Mouse (Mus musculus) layer of hippocampus, adult 8-10 months (tissue): ENCODE measurements at regions not wholly inside any gene's neighbourhood (a gene's known extent, or its start where the extent isn't known, plus 50 kb on each side); places are given as distances from the start of the nearest gene placed in this dataset.

Experiments used
- DNase-seq, 2 experiments: peaks; one replicate each; pipeline ENCODE4 v3.0.0; 2022; ENCODE audit warnings: low spot score in 2 of 2

GRCm38 (mm10) chr8:67143479-67143878, 283.5 kb downstream of the Naf1 start:
- no peak for DNase-seq

GRCm38 (mm10) chr8:67181741-67182140, 321.7 kb downstream of the Naf1 start:
- peak; percentile 22 to 23 for DNase-seq

DNA sequence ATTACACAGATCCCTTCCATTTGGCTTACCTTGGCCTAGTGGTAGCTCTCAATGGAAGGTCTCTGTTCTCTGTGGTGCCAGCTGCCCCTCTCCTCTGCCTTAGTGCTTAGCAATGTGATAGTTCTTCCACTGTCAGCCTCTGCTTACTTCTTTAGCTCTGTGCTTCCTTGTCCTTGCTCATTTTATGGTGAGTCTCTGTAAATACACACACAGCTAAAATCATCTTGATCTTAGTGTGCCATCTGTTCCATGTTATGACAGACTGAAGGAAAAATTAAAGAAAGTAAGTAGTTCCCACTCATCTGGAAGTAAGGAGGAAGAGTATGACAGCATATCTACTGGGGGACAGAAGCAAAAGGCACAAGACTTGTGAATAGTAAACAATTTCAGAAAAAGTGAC, 324.4 kb upstream of the Nat3 start:
- no peak for DNase-seq

DNA sequence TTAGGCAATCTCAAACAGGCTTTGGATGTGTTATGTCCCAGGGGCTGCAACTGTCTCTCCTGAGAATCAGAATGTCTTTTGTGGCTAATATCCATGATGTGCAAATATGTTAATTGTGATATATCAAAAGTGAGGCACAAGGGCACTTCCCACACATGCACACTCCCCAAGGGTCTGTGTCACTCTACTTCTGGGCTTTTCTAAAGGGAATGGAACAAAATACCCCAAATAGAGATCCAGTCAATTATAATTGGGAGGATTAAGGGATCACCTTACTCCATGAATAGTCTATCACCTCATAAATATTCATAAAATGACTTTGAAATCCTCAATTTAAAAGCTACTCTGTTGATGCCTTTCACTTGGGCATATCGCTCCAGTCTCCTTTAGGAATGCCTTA, 317.6 kb upstream of the Nat3 start:
- no peak for DNase-seq

GRCm38 (mm10) chr8:67231921-67232701, 291.5 kb upstream of the Nat3 start:
- no peak for DNase-seq

DNA sequence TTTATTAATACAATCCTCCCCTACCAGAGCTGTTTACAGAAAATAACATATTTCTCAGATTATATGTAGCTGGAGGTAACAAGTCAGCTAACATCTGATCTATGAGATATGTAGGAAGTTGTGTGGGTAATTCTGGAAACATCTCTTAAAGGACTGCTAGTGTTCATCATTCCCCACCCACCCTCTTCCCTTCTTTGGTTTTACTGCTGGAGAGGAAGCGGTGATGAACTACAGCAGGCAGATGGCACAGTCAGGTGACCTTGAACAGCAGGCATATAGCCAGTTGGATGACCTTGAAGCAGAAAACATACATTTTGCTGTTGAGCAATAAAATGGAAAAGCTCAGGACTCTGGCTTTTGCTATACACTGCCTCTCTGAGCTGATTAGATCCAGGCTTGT, 284.7 kb upstream of the Nat3 start:
- DNase-seq: peak; percentile 2 to 6

GRCm38 (mm10) chr8:67278759-67279158, 244.9 kb upstream of the Nat3 start:
- no peak for DNase-seq

DNA sequence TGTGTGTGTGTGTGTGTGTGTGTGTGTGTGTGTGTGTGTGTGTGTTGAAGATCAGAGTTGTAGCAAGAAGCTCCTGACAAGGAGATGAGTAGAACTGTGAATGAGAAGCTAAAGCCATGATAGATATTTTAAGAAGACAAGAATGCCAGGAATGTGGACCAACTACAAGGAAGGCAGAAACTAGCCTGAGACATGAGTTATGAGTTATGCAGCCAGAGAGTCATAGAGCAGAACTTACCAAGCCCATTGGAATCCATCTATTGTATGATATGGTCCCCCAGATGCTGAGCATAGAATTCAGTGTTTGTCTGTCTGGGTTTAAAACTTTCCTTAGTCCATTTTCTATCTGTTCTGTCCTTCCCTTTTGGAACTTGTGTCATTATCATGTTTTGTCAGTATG, 244.2 kb upstream of the Nat3 start:
- no peak for DNase-seq

GRCm38 (mm10) chr8:67310494-67310893, 213.2 kb upstream of the Nat3 start:
- no peak for DNase-seq

- DNase-seq: no peak
These were observed 206.3 kb upstream of the Nat3 start for GRCm38 (mm10) chr8:67317371-67317770.

DNA sequence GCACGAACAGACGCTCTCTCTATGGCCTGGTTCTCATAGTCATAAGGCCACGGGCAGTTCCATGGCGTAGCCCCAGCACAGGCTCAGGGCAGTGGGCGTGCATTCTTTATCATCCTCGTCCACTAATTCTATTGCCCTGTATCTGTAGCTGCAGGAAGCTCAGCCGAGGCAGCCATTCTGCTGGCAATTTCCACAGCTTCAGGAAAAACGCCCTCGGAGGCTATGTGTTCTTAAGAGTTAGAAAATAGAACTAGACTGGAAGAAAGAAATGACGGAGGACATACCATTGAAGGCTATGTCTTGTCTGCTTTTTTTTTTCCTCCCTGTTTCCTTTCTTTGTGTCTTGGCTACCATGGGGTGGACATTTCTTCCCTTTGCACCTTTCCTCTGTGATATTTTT, 205.0 kb upstream of the Nat3 start:
- DNase-seq: no peak

- no peak for DNase-seq
These were observed 203.1 kb upstream of the Nat3 start for GRCm38 (mm10) chr8:67320535-67320934.

DNA sequence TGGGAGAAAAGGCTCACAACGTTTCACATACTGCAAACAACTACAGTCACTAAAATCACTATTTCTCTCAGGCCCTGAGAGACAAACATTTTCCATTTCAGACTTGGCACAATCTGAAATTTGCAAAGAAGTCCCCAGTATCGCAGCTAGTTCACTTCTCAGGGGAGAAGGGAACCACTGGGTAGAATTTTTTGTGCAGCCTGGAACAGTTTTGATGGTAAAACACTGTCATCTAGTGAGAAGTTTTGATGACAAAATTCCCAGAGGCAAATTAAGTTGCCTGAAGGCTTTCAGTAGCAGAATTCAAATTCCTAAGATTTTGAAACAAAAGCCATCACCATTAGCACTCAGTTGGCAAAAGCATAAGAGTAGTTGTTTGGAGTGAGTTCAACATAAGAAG, 195.2 kb upstream of the Nat3 start:
- DNase-seq: no peak

DNA sequence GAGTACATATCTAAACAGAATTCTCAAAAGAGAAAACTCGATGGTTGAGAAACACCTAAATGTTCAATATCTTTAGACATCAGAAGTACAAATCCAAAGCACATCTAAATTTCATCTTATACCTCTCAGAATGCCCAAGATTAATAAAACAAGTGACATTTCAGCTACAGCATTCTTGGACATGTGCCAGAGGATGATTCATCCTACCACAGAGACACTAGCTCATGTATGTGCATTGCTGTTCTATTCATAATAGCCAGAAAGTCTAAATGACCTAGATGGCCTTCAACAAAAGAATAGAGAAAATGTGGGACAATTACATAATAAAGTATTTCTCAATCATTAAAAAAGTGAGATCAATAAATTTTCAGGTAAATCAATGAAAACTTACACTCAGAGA, 146.6 kb upstream of the Nat3 start:
- DNase-seq: no peak

- DNase-seq: peak in 1 of 2 experiments; percentile 23
These were observed 117.7 kb upstream of the Nat3 start for GRCm38 (mm10) chr8:67405947-67406346.

GRCm38 (mm10) chr8:67414826-67415225, 108.8 kb upstream of the Nat3 start:
- no peak for DNase-seq

- DNase-seq: no peak
These were observed 101.1 kb upstream of the Nat3 start for GRCm38 (mm10) chr8:67422521-67422920.
